Mouse (Mus musculus) forebrain, embryonic 16.5 days (tissue): ENCODE results near the gene Mrps12. TPM values are rescaled to one million over a fixed set of nuclear protein-coding genes. Genes with fewer than 3 reads are reported as not detected.
A peak's percentile ranks its signal among the peaks of the same experiment; 100 is the strongest.

Experiments used
- ATAC-seq: fragments of 200-750 bp; cut with Nextera tagmentation; 2 replicates; pipeline ENCODE4 v1.8.0; 2017; ENCODE audit warnings: mild to moderate bottlenecking, moderate library complexity
- H3K27ac ChIP-seq: fragments of 300-500 bp; sonication (generic); 2 replicates; pipeline ENCODE4 v1.5.1; 2014; ENCODE audit warnings: low read length, control low read depth
- H3K27me3 ChIP-seq: fragments of 300-500 bp; sonication (generic); replicated peaks from 2 replicates; pipeline ENCODE4 v1.6.1; 2014; ENCODE audit warnings: low read length; ENCODE audit not compliant: control insufficient read depth, insufficient read depth
- H3K36me3 ChIP-seq: fragments of 300-500 bp; sonication (generic); 2 replicates; pipeline ENCODE4 v1.6.1; 2014; ENCODE audit not compliant: control insufficient read depth, insufficient read depth
- H3K4me1 ChIP-seq: fragments of 300-500 bp; sonication (generic); replicated peaks from 2 replicates; pipeline ENCODE4 v1.6.1; 2014; ENCODE audit warnings: low read length; ENCODE audit not compliant: control insufficient read depth, insufficient read depth
- H3K4me2 ChIP-seq: fragments of 300-500 bp; sonication (generic); 2 replicates; pipeline ENCODE4 v1.6.1; 2014; ENCODE audit warnings: mild to moderate bottlenecking, low read length, control low read depth
- H3K4me3 ChIP-seq: fragments of 300-500 bp; sonication (generic); replicated peaks from 2 replicates; pipeline ENCODE4 v1.5.1; 2014; ENCODE audit warnings: mild to moderate bottlenecking, low read length, control low read depth
- H3K9ac ChIP-seq: fragments of 300-500 bp; sonication (generic); replicated peaks from 2 replicates; pipeline ENCODE4 v1.6.1; 2014; ENCODE audit warnings: low read depth, low read length, control low read depth
- H3K9me3 ChIP-seq: fragments of 300-500 bp; sonication (generic); 2 replicates; pipeline ENCODE4 v1.6.1; 2016; ENCODE audit warnings: low read length; ENCODE audit not compliant: control insufficient read depth
- WGBS: fragments of 180-500 bp; shearing (Covaris S2); extraction: QIAGEN DNeasy Blood & Tissue Kit; methylation state at CpG from one replicate; pipeline ENCODE4 v1.1.7; 2014; 5-methylcytosine and 5-hydroxymethylcytosine counted together
- polyA plus RNA-seq: library from polyadenylated mRNA; unstranded; fragments of >200 nt; fragmentation: Nextera tagmentation; extraction: Ambion mirVana; gene quantifications from 2 replicates; pipeline ENCODE4 v1.2.1, GENCODE M21; 2015

Mrps12 gene
- polyA plus RNA-seq, result 105 and 111 TPM in 2 replicates

- Histone ChIP-seq H3K9ac (peak within 1 kb of the TSS; percentile 61), H3K36me3 (0 out of 2 replicates have a peak, but pooled peaks cover 1% of the 10 kb centered on the region), H3K27me3 (no peaks in the 10 kb centered on the region), H3K4me2 (peak within 1 kb of the TSS; percentile 72), H3K4me1 (peaks cover 14% of the 10 kb centered on the region), H3K9me3 (no peaks in the 10 kb centered on the region), H3K4me3 (peak within 1 kb of the TSS; percentile 59), H3K27ac (peak within 1 kb of the TSS; percentile 60)
- peak; percentile 99 for ATAC-seq
- under 1% methylated on average over 39 of the region's 39 CpGs for WGBS
Measured at GRCm38 (mm10) chr7:28741709-28742438, at the start of gene Mrps12, which contains the start of gene Sars2. Gene Mrps12 (minus strand): TSS chr7:28741820. Gene Sars2 (plus strand): TSS chr7:28741992.

- H3K9me3 ChIP-seq, result no peaks in the 10 kb centered on the region
- WGBS, result 48% methylated on average over 8 of the region's 8 CpGs
- H3K9ac ChIP-seq, result no peak overlapping the region
- H3K4me2 ChIP-seq, result no peak overlapping the region
- peaks cover 2% of the 10 kb centered on the region; the same call in 1 of the 2 replicates for H3K36me3 ChIP-seq
- H3K27me3 ChIP-seq, result no peaks in the 10 kb centered on the region
- no peaks in the 10 kb centered on the region for H3K4me1 ChIP-seq
- H3K27ac ChIP-seq, result no peak overlapping the region
- H3K4me3 ChIP-seq, result no peak overlapping the region
- no peak for ATAC-seq
Measured at GRCm38 (mm10) chr7:28790066-28790806, 48.6 kb upstream of the Mrps12 start.

DNA sequence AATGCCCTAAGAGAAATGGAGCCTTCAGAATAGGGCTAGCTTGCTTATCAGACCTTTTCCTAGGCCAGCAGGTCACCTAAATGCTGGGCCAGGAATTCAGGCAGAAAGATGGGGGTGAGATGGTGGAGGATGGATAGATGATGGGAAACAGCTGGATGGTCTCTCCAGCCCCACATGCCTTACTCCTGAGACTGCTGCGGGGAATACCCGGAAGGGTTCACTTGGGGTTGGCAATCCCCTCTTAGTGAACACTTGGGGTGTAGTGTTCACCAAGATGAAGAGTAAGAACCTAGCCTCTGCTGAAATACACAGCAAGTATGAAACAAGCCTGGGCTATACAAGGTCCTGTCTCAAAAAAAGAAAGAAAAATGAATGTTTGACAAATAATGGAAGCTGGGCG lies 47.6 kb upstream of the Mrps12 start:
- peaks cover 2% of the 10 kb centered on the region; the same call in 1 of the 2 replicates for H3K36me3 ChIP-seq
- no peaks in the 10 kb centered on the region for H3K9me3 ChIP-seq
- WGBS, result 89% methylated on average over 3 of the region's 3 CpGs
- H3K27ac ChIP-seq, result no peak overlapping the region
- H3K4me2 ChIP-seq, result no peak overlapping the region
- no peak overlapping the region for H3K9ac ChIP-seq
- H3K4me1 ChIP-seq, result no peaks in the 10 kb centered on the region
- no peak for ATAC-seq
- H3K4me3 ChIP-seq, result no peak overlapping the region
- H3K27me3 ChIP-seq, result no peaks in the 10 kb centered on the region

DNA sequence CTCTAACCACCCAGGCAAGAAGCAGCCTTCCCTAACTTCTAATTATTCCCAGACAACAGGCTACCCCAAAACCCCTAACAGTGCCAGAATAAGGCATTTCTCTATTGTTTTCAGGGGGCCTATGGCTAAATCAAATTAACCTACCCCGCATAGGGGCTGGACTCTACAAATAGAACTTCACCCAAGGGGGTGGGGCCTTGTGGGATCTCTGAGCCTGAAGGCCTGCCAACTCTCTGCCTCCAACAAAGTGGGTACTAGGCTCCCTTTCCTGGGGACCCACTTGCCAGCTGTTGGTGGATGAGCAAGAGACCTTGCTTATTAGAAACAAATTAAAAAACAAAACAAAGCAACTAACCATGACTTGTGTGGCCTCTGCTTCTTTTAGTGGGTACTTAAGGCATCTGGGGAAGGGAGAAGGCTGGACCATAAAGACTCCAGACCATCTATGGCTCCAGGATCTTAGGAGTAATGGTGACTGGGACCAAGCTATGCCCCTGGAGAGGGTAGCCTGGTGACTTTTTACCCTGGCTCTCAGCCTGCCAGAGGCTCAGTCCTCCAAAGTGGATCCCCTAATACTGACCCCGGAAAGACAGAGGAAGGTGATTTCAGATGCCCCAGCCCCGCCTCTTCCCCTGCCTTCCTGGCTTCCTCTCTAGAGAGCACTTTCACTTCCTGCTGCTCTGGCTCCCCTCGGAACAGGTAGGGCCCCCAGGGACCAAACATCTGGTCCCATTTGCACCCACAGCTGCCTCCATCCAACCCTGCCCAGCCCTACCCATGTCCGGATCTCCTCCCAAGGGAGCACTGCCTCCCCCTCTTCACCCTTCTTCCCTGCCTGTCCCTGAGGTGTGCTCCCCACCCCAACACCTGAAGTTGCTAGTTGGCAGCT lies 46.9 kb upstream of the Mrps12 start, which contains the start of gene Rinl:
Gene Rinl (plus strand): TSS at position 663 of the 889 bp plus-strand sequence.
- Histone ChIP-seq H3K4me3 (no peak within 1 kb of the TSS), H3K9ac (no peak within 1 kb of the TSS), H3K4me2 (no peak within 1 kb of the TSS), H3K4me1 (no peaks in the 10 kb centered on the region), H3K27me3 (no peaks in the 10 kb centered on the region), H3K27ac (no peak within 1 kb of the TSS), H3K36me3 (peaks cover 2% of the 10 kb centered on the region; the same call in 1 of the 2 replicates), H3K9me3 (no peaks in the 10 kb centered on the region)
- WGBS, result 83% methylated on average over 4 of the region's 5 CpGs
- no peak for ATAC-seq

- Histone ChIP-seq H3K36me3 (peaks cover 2% of the 10 kb centered on the region; the same call in 1 of the 2 replicates), H3K4me1 (no peaks in the 10 kb centered on the region), H3K4me2 (no peak overlapping the region), H3K4me3 (no peak overlapping the region), H3K27ac (no peak overlapping the region), H3K9me3 (no peaks in the 10 kb centered on the region), H3K27me3 (no peaks in the 10 kb centered on the region), H3K9ac (no peak overlapping the region)
- ATAC-seq, result no peak
- 92% methylated on average over 9 of the region's 9 CpGs for WGBS
Measured at GRCm38 (mm10) chr7:28787884-28788283, 46.3 kb upstream of the Mrps12 start.

GRCm38 (mm10) chr7:28785161-28785560 lies 43.5 kb upstream of the Mrps12 start:
- Histone ChIP-seq H3K9ac (no peak overlapping the region), H3K27ac (no peak overlapping the region), H3K36me3 (peaks cover 2% of the 10 kb centered on the region; the same call in 1 of the 2 replicates), H3K9me3 (no peaks in the 10 kb centered on the region), H3K4me1 (peaks cover 4% of the 10 kb centered on the region), H3K4me2 (no peak overlapping the region), H3K27me3 (no peaks in the 10 kb centered on the region), H3K4me3 (no peak overlapping the region)
- ATAC-seq, result no peak
- WGBS, result 81% methylated on average over 5 of the region's 5 CpGs

DNA sequence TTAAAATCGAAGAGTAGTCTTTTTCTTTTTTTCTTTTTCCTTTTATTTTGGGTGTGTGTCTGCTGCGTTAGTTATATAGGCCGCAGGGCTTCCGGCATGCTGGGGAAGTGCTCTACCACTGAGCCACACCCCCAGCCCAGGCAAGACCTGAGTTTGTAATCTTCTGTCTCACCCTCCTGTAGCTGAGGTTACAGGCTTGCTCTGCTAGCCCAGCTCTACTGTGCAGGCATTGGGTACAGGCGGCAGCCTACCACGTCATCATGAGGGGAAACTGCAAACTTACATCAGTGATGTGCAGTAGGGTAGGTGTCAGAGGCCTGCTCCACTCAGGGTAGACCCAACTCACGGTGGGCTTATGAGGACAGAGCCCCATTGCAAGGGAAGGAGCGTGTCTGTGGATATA lies 39.6 kb upstream of the Mrps12 start:
- H3K27ac ChIP-seq, result no peak overlapping the region
- H3K9me3 ChIP-seq, result no peaks in the 10 kb centered on the region
- H3K36me3 ChIP-seq, result peaks cover 7% of the 10 kb centered on the region; the same call in 1 of the 2 replicates
- no peak overlapping the region for H3K4me3 ChIP-seq
- no peak overlapping the region for H3K4me2 ChIP-seq
- no peak overlapping the region for H3K9ac ChIP-seq
- WGBS, result 88% methylated on average over 8 of the region's 8 CpGs
- H3K4me1 ChIP-seq, result peaks cover 5% of the 10 kb centered on the region
- no peaks in the 10 kb centered on the region for H3K27me3 ChIP-seq
- no peak for ATAC-seq

DNA sequence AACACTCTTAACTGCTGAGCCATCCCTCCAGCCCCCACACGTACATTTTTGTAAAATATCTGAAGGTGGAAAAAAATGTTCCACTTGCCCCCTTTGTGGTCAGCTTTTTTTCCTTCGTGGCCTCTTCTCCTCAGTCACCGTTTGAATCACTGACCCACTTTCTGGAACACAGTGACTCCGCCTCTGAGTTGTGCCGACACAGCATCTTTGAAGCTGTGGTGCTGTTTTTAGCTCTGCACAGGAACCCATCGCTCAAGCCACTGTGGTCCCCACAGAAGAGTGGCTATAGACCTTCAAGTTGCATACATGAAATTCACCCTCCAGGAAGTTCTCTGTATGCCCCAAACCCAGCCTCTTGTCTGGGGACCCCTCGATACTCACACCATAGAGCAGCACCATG lies 39.2 kb upstream of the Mrps12 start:
- H3K4me1 ChIP-seq, result peaks cover 5% of the 10 kb centered on the region
- H3K4me2 ChIP-seq, result no peak overlapping the region
- no peaks in the 10 kb centered on the region for H3K9me3 ChIP-seq
- 75% methylated on average over 7 of the region's 7 CpGs for WGBS
- no peak overlapping the region for H3K4me3 ChIP-seq
- H3K27ac ChIP-seq, result no peak overlapping the region
- ATAC-seq, result no peak
- no peaks in the 10 kb centered on the region for H3K27me3 ChIP-seq
- no peak overlapping the region for H3K9ac ChIP-seq
- H3K36me3 ChIP-seq, result peaks cover 7% of the 10 kb centered on the region; the same call in 1 of the 2 replicates
